Mouse (Mus musculus): ENCODE results near the gene Slc5a4a. TPM values are rescaled to one million over a fixed set of nuclear protein-coding genes. Genes with fewer than 3 reads are reported as not detected.

The Slc5a4a gene
- 4.6 and 51.9 TPM in 2 replicates for polyA plus RNA-seq (2012; rRNA removed)

GRCm38 (mm10) chr10:76147278-76147677, at the start of gene Slc5a4a:
TSS of gene Slc5a4a (plus strand) at chr10:76147451.
- WGBS, result 41% methylated on average over 5 of the region's 5 CpGs

GRCm38 (mm10) chr10:76110861-76111260, 36.4 kb upstream of the Slc5a4a start, which contains the start of gene Slc5a4b:
TSS of gene Slc5a4b (minus strand) at chr10:76110961.
- Histone ChIP-seq H3K4me3 (ENCODE audit: low read depth, low read length) (peak within 1 kb of the TSS; percentile 26), H3K27ac (ENCODE audit: insufficient read depth, low read depth, low read length) (no peak within 1 kb of the TSS), H3K36me3 (ENCODE audit: control insufficient read depth, insufficient read depth, low read length) (no peaks in the 10 kb centered on the region), H3K4me1 (ENCODE audit: control insufficient read depth, insufficient read depth, insufficient read length, low read length) (peaks cover 15% of the 10 kb centered on the region), H3K27me3 (ENCODE audit: control insufficient read depth, insufficient read depth, low read length) (no peaks in the 10 kb centered on the region)
- TF ChIP-seq CTCF (IDR thresholded peaks at IDR 0.05; ENCODE audit: extremely low read depth, insufficient read length, insufficient replicate concordance, low read depth, low read length) (no peak), POLR2A (IDR thresholded peaks at IDR 0.05; ENCODE audit: low read depth, low read length) (no peak)
- 81% methylated on average over 4 of the region's 4 CpGs for WGBS

More at GRCm38 (mm10) chr10:76147278-76147677, at the start of gene Slc5a4a:
- Histone ChIP-seq H3K4me1 (ENCODE audit: control insufficient read depth, insufficient read depth, insufficient read length, low read length) (peaks cover 11% of the 10 kb centered on the region; the same call in 1 of the 2 replicates), H3K27ac (ENCODE audit: insufficient read depth, low read depth, low read length) (peak within 1 kb of the TSS; percentile 97), H3K27me3 (ENCODE audit: control insufficient read depth, insufficient read depth, low read length) (no peaks in the 10 kb centered on the region), H3K4me3 (ENCODE audit: low read depth, low read length) (peak within 1 kb of the TSS; percentile 38), H3K36me3 (ENCODE audit: control insufficient read depth, insufficient read depth, low read length) (no peaks in the 10 kb centered on the region)
- TF ChIP-seq POLR2A (IDR thresholded peaks at IDR 0.05; ENCODE audit: low read depth, low read length), result peak; percentile 93; the same call in 1 of the 2 replicates
- no peak for TF ChIP-seq CTCF (IDR thresholded peaks at IDR 0.05; ENCODE audit: extremely low read depth, insufficient read length, insufficient replicate concordance, low read depth, low read length)

GRCm38 (mm10) chr10:76117966-76118365, 29.3 kb upstream of the Slc5a4a start:
- no peaks in the 10 kb centered on the region for H3K36me3 ChIP-seq (ENCODE audit: control insufficient read depth, insufficient read depth, low read length)
- H3K4me3 ChIP-seq (ENCODE audit: low read depth, low read length), result no peak overlapping the region
- peaks cover 19% of the 10 kb centered on the region for H3K4me1 ChIP-seq (ENCODE audit: control insufficient read depth, insufficient read depth, insufficient read length, low read length)
- no peaks in the 10 kb centered on the region for H3K27me3 ChIP-seq (ENCODE audit: control insufficient read depth, insufficient read depth, low read length)
- H3K27ac ChIP-seq (ENCODE audit: insufficient read depth, low read depth, low read length), result no peak overlapping the region
- TF ChIP-seq POLR2A (IDR thresholded peaks at IDR 0.05; ENCODE audit: low read depth, low read length) (no peak), CTCF (IDR thresholded peaks at IDR 0.05; ENCODE audit: extremely low read depth, insufficient read length, insufficient replicate concordance, low read depth, low read length) (peak; percentile 84)
- WGBS, result 22% methylated on average over 5 of the region's 5 CpGs

- WGBS, result 7% methylated on average over 1 of the region's 1 CpGs
Measured at GRCm38 (mm10) chr10:76118741-76119140, 28.5 kb upstream of the Slc5a4a start.

GRCm38 (mm10) chr10:76120124-76120711, 27.0 kb upstream of the Slc5a4a start:
- TF ChIP-seq CTCF (IDR thresholded peaks at IDR 0.05; ENCODE audit: extremely low read depth, insufficient read length, insufficient replicate concordance, low read depth, low read length) (no peak), POLR2A (IDR thresholded peaks at IDR 0.05; ENCODE audit: low read depth, low read length) (no peak)
- no peaks in the 10 kb centered on the region for H3K36me3 ChIP-seq (ENCODE audit: control insufficient read depth, insufficient read depth, low read length)
- H3K4me3 ChIP-seq (ENCODE audit: low read depth, low read length), result no peak overlapping the region
- 16% methylated on average over 4 of the region's 4 CpGs for WGBS
- H3K4me1 ChIP-seq (ENCODE audit: control insufficient read depth, insufficient read depth, insufficient read length, low read length), result peaks cover 19% of the 10 kb centered on the region
- H3K27ac ChIP-seq (ENCODE audit: insufficient read depth, low read depth, low read length), result peak overlapping the region; percentile 39; the same call in 1 of the 2 replicates
- H3K27me3 ChIP-seq (ENCODE audit: control insufficient read depth, insufficient read depth, low read length), result no peaks in the 10 kb centered on the region

More at GRCm38 (mm10) chr10:76118741-76119140, 28.5 kb upstream of the Slc5a4a start:
- TF ChIP-seq POLR2A (IDR thresholded peaks at IDR 0.05; ENCODE audit: low read depth, low read length), result no peak
- TF ChIP-seq CTCF (IDR thresholded peaks at IDR 0.05; ENCODE audit: extremely low read depth, insufficient read length, insufficient replicate concordance, low read depth, low read length), result peak; percentile 31; the same call in 1 of the 2 replicates
- Histone ChIP-seq H3K4me3 (ENCODE audit: low read depth, low read length) (no peak overlapping the region), H3K27ac (ENCODE audit: insufficient read depth, low read depth, low read length) (no peak overlapping the region), H3K27me3 (ENCODE audit: control insufficient read depth, insufficient read depth, low read length) (no peaks in the 10 kb centered on the region), H3K36me3 (ENCODE audit: control insufficient read depth, insufficient read depth, low read length) (no peaks in the 10 kb centered on the region), H3K4me1 (ENCODE audit: control insufficient read depth, insufficient read depth, insufficient read length, low read length) (peaks cover 19% of the 10 kb centered on the region)

GRCm38 (mm10) chr10:76121495-76121894, 25.8 kb upstream of the Slc5a4a start:
- H3K36me3 ChIP-seq (ENCODE audit: control insufficient read depth, insufficient read depth, low read length), result no peaks in the 10 kb centered on the region
- H3K27me3 ChIP-seq (ENCODE audit: control insufficient read depth, insufficient read depth, low read length), result no peaks in the 10 kb centered on the region
- peak overlapping the region; percentile 12; the same call in 1 of the 2 replicates for H3K27ac ChIP-seq (ENCODE audit: insufficient read depth, low read depth, low read length)
- peaks cover 23% of the 10 kb centered on the region for H3K4me1 ChIP-seq (ENCODE audit: control insufficient read depth, insufficient read depth, insufficient read length, low read length)
- H3K4me3 ChIP-seq (ENCODE audit: low read depth, low read length), result no peak overlapping the region
- TF ChIP-seq POLR2A (IDR thresholded peaks at IDR 0.05; ENCODE audit: low read depth, low read length) (no peak), CTCF (IDR thresholded peaks at IDR 0.05; ENCODE audit: extremely low read depth, insufficient read length, insufficient replicate concordance, low read depth, low read length) (no peak)
- 23% methylated on average over 5 of the region's 5 CpGs for WGBS

- Histone ChIP-seq H3K27ac (ENCODE audit: insufficient read depth, low read depth, low read length) (no peak overlapping the region), H3K4me1 (ENCODE audit: control insufficient read depth, insufficient read depth, insufficient read length, low read length) (peaks cover 3% of the 10 kb centered on the region; the same call in 1 of the 2 replicates), H3K27me3 (ENCODE audit: control insufficient read depth, insufficient read depth, low read length) (no peaks in the 10 kb centered on the region), H3K36me3 (ENCODE audit: control insufficient read depth, insufficient read depth, low read length) (no peaks in the 10 kb centered on the region), H3K4me3 (ENCODE audit: low read depth, low read length) (no peak overlapping the region)
- WGBS, result 51% methylated on average over 4 of the region's 4 CpGs
- no peak for TF ChIP-seq CTCF (IDR thresholded peaks at IDR 0.05; ENCODE audit: extremely low read depth, insufficient read length, insufficient replicate concordance, low read depth, low read length)
- no peak for TF ChIP-seq POLR2A (IDR thresholded peaks at IDR 0.05; ENCODE audit: low read depth, low read length)
Measured at GRCm38 (mm10) chr10:76132506-76132905, 14.7 kb upstream of the Slc5a4a start.
